Mouse (Mus musculus): ENCODE results near the gene Hoxc5. TPM values are rescaled to one million over a fixed set of nuclear protein-coding genes. Genes with fewer than 3 reads are reported as not detected.

Gene Hoxc5
- polyA plus RNA-seq, 1 experiment from 2014 or later, result 20.2 TPM

DNA sequence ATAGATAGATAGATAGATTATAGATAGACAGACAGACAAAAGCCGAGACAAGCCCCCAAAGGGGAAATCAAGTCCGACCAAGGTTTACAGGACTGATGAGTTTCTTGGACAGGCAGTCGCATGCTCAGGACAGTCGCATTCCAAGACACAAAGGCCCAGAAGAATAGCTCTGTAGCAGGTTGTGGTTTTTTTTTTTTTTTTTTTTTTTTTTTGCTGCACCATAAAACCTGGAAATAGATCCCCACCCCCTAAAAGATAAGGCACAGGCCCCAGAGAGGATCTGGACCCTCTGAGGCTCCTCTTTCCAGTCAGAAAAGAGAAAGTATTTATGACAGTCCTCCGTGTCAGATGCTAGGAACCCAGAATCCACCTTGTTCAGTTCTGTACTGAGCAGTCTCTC is 20.8 kb downstream of the Hoxc5 start:
- Histone ChIP-seq H3K4me1 (0 out of 2 replicates have a peak, but pooled peaks cover 3% of the 10 kb centered on the region), H3K27me3 (peaks cover 100% of the 10 kb centered on the region), H3K9me3 (replicated peaks) (no peaks in the 10 kb centered on the region), H3K27ac (no peak overlapping the region), H3K4me3 (no peak overlapping the region), H3K9ac (no peak overlapping the region), H3K36me3 (no peaks in the 10 kb centered on the region), H3K4me2 (replicated peaks) (no peak overlapping the region)
- 18% methylated on average over 5 of the region's 5 CpGs for WGBS
- ATAC-seq (ENCODE audit: low FRiP score), result no peak

DNA sequence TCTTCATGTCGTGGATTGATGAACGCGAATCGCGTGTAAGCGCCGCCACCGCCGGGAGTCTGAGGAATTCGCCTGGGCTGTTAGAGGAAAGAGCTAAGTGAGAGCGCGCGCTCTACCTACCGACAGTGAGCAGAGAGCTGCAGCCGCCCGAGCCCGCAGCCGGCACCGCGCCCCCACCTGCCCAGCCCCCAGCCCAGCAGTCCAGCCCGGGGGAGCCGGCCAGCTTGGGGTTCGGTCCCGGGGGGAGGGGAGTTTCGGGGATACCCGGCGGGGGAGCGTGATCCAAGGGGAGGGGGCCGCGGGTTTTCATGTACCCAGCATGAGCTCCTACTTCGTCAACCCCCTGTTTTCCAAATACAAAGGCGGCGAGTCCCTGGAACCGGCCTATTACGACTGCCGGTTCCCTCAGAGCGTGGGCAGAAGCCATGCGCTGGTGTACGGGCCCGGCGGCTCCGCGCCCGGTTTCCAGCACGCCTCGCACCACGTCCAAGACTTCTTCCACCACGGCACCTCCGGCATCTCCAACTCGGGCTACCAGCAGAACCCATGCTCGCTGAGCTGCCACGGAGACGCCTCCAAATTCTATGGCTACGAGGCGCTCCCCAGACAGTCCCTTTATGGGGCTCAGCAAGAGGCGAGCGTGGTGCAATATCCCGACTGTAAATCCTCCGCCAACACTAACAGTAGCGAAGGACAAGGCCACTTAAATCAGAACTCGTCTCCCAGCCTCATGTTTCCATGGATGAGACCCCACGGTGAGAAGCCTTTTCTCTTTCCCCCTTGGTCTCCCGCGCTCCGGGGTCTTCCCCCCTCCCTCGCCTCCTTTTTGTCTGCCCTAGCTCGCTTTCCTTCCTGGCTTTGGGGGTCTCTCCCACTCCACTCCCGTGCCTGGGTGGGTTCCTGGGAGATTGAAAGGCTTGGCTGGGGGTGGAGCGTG is 23.5 kb downstream of the Hoxc5 start, which contains the start of gene Hoxc8:
Gene Hoxc8 (plus strand): TSS at position 147 of the 937 bp plus-strand sequence.
- no peak within 1 kb of the TSS; the same call in 1 of the 2 replicates for H3K4me2 ChIP-seq (replicated peaks)
- no peak for ATAC-seq (ENCODE audit: low FRiP score)
- H3K9me3 ChIP-seq (replicated peaks), result no peaks in the 10 kb centered on the region
- peak within 1 kb of the TSS; percentile 3; the same call in 1 of the 2 replicates for H3K4me3 ChIP-seq
- no peak within 1 kb of the TSS for H3K27ac ChIP-seq
- no peaks in the 10 kb centered on the region for H3K36me3 ChIP-seq
- 0 out of 2 replicates have a peak, but pooled peaks cover 3% of the 10 kb centered on the region for H3K4me1 ChIP-seq
- no peak within 1 kb of the TSS for H3K9ac ChIP-seq
- 1% methylated on average over 67 of the region's 69 CpGs for WGBS
- H3K27me3 ChIP-seq, result peaks cover 99% of the 10 kb centered on the region

DNA sequence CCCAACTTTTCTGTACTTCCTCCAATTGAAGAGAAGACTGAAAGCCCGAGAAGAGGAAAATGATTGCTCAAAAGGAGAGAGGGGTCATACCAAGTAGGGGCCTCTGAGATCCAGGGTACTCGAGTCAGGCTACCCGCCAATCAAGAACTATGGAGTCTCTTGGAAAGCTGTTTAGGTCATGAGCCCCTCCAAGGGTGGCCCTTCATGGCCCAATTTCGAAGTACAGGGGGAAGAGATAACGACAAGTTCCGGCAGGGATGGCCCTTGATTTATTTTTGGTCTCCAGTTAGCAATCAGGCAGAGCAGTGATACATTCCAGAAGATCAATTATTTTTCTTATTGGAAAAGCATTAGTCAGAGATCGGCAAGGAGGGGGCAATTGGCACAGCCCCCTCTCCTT is 24.5 kb downstream of the Hoxc5 start:
- H3K4me3 ChIP-seq, result no peak overlapping the region
- 0 out of 2 replicates have a peak, but pooled peaks cover 3% of the 10 kb centered on the region for H3K4me1 ChIP-seq
- H3K27me3 ChIP-seq, result peaks cover 97% of the 10 kb centered on the region
- no peak for ATAC-seq (ENCODE audit: low FRiP score)
- WGBS, result 2% methylated on average over 7 of the region's 7 CpGs
- H3K9me3 ChIP-seq (replicated peaks), result no peaks in the 10 kb centered on the region
- no peaks in the 10 kb centered on the region for H3K36me3 ChIP-seq
- H3K27ac ChIP-seq, result no peak overlapping the region
- no peak overlapping the region for H3K9ac ChIP-seq
- no peak overlapping the region for H3K4me2 ChIP-seq (replicated peaks)

DNA sequence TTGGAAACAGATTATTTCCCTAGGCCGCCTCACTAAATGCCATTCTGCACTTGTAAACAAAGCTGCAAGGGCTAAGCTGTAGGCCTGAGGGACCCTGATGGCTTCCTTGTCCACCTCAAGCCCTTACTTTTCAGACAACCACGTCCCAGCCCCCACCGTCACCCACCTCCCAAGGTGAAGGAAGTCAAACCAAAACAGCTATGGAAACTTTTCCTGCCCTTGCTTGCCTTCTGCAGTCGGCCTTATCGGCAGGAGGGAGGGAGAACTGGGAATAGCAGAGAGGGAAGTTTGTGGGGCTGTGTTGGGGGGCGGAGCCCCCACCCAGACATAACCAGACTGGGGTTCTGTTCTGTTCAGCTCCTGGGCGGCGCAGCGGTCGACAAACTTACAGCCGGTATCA is 25.0 kb downstream of the Hoxc5 start:
- Histone ChIP-seq H3K27me3 (peaks cover 96% of the 10 kb centered on the region), H3K27ac (no peak overlapping the region), H3K4me2 (replicated peaks) (no peak overlapping the region), H3K4me1 (0 out of 2 replicates have a peak, but pooled peaks cover 3% of the 10 kb centered on the region), H3K9ac (no peak overlapping the region), H3K9me3 (replicated peaks) (no peaks in the 10 kb centered on the region), H3K4me3 (no peak overlapping the region), H3K36me3 (no peaks in the 10 kb centered on the region)
- WGBS, result 2% methylated on average over 11 of the region's 11 CpGs
- no peak for ATAC-seq (ENCODE audit: low FRiP score)

DNA sequence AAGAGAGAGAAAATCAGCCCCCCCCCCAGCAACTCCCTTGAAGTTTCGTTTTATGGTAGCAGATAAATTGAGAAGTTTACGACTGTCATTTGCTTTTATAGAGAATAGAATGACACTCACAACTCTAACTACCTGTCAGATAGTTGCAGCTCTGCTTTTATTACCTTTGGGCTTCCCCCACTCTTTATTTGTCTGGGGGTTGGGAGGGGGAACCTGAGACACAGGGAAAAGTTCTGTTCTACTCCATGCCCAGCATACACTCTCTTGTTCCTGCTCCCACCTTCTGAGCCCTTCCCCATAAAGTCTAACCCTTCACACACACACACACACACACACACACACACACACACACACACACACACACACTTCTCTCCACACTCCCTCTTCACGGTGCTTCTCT is 25.6 kb downstream of the Hoxc5 start:
- WGBS, result 2% methylated on average over 3 of the region's 3 CpGs
- Histone ChIP-seq H3K4me2 (replicated peaks) (no peak overlapping the region), H3K9ac (no peak overlapping the region)

DNA sequence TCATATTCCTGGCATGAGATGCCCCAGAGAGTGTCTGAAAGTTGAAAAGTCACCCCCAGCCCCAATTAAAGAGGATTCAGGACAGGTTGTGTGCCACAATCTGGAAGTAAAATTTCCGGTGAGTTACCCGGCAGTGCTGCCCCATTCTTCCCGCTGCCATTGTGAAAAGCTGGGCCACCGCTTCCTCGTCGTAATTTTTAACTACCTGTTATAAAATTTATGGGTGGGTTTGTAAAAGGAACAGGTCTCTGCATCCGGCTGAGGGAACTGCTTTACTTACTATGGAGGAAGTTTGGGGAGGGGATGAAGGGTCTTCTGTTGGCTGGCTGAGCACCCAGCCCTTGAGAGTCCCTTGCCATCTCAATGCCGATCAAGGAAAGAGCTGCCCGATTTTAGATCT is 29.3 kb downstream of the Hoxc5 start:
- no peak for ATAC-seq (ENCODE audit: low FRiP score)
- Histone ChIP-seq H3K9ac (no peak overlapping the region), H3K27me3 (peaks cover 96% of the 10 kb centered on the region), H3K27ac (no peak overlapping the region), H3K4me2 (replicated peaks) (no peak overlapping the region), H3K4me1 (peaks cover 7% of the 10 kb centered on the region), H3K9me3 (replicated peaks) (no peaks in the 10 kb centered on the region), H3K36me3 (no peaks in the 10 kb centered on the region), H3K4me3 (no peak overlapping the region)
- 2% methylated on average over 9 of the region's 9 CpGs for WGBS

More for the DNA sequence above, 25.6 kb downstream of the Hoxc5 start:
- H3K27me3 ChIP-seq, result peaks cover 96% of the 10 kb centered on the region
- H3K36me3 ChIP-seq, result no peaks in the 10 kb centered on the region
- H3K4me1 ChIP-seq, result 0 out of 2 replicates have a peak, but pooled peaks cover 3% of the 10 kb centered on the region
- ATAC-seq (ENCODE audit: low FRiP score), result no peak
- H3K4me3 ChIP-seq, result no peak overlapping the region
- H3K27ac ChIP-seq, result no peak overlapping the region
- no peaks in the 10 kb centered on the region for H3K9me3 ChIP-seq (replicated peaks)

DNA sequence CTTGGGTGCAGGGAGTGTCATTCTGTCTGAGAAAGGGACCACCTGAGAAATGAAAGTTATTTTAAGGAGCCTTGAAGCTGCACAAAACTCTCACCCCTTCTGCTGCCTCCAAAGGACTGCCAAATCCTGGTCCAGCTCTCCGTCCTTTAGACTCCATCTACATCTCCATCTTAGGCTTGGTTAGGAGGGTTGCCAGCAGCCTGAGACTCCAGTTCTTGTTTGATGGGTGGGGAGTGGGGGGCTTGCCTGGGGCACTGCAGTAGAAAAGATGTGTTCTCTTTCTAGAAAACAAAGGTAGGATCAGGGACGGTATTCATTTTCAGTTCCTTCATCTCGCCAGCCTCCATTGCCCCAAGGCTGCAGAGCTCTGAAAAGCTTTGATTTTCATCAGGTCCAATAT is 30.2 kb downstream of the Hoxc5 start:
- 1% methylated on average over 3 of the region's 3 CpGs for WGBS
- Histone ChIP-seq H3K4me2 (replicated peaks) (no peak overlapping the region), H3K27me3 (peaks cover 96% of the 10 kb centered on the region)

DNA sequence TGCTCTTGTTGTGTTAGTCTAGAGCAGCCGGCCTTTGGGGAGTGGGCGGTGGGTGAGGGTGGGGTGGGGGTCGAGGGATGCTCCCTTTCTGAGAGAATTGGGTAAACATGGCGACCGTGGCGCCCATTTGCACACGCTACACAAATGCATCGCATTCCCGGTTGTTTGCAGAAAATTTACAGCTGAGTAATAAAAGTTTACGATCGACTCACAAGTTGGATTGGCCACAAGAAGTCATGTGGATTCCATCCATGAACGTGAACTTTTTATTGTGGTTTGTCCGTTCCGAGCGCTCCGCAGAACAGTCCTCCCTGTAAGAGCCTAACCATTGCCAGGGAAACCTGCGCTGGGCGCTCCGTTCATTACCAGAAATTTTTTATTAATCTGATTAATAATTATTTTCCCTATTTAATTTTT is 30.7 kb downstream of the Hoxc5 start, which contains the start of gene Hoxc6:
Gene Hoxc6 (plus strand): TSS at position 319 of the 417 bp plus-strand sequence.
- WGBS, result 2% methylated on average over 19 of the region's 19 CpGs
- Histone ChIP-seq H3K4me2 (replicated peaks) (peak within 1 kb of the TSS; percentile 49), H3K9ac (no peak within 1 kb of the TSS), H3K4me3 (peak within 1 kb of the TSS; percentile 29), H3K27ac (no peak within 1 kb of the TSS), H3K4me1 (peaks cover 7% of the 10 kb centered on the region), H3K27me3 (peaks cover 96% of the 10 kb centered on the region), H3K36me3 (no peaks in the 10 kb centered on the region), H3K9me3 (replicated peaks) (no peaks in the 10 kb centered on the region)
- ATAC-seq (ENCODE audit: low FRiP score), result no peak

More for the DNA sequence above, 30.2 kb downstream of the Hoxc5 start:
- Histone ChIP-seq H3K4me3 (no peak overlapping the region), H3K9me3 (replicated peaks) (no peaks in the 10 kb centered on the region), H3K9ac (no peak overlapping the region), H3K4me1 (peaks cover 7% of the 10 kb centered on the region), H3K36me3 (no peaks in the 10 kb centered on the region), H3K27ac (no peak overlapping the region)
- ATAC-seq (ENCODE audit: low FRiP score), result no peak

DNA sequence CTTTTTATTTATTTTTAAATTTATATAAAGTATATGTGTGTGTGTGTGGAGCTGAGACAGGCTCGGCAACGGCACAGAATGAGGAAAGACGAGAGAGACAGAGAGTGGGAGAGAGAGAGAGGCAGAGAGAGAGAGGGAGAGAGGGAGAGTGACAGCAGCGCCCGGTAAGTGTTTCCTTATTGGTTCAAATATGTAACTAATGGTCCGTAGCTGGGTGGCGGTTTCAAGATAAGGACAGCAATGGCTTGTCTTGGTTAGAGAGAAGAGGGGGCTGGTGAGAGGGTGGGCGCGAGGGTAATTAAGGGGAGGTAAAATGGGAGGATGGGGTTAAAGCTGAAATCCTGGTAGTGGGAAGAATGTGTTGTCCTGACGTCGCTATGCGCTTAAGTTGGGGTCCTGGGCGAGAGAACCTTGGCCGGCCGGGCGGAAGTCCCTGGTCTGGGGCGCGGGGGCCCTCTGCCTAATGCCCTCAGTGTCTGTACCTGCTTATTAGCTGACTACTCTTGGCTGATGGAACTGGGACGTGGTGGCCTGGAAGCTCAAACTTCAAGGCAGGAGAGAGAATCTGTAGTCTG is 31.5 kb downstream of the Hoxc5 start:
- H3K9ac ChIP-seq, result no peak overlapping the region
- H3K27ac ChIP-seq, result no peak overlapping the region
- no peaks in the 10 kb centered on the region for H3K9me3 ChIP-seq (replicated peaks)
- H3K27me3 ChIP-seq, result peaks cover 97% of the 10 kb centered on the region
- no peak for ATAC-seq (ENCODE audit: low FRiP score)
- H3K4me2 ChIP-seq (replicated peaks), result peak overlapping the region; percentile 49
- H3K4me3 ChIP-seq, result peak overlapping the region; percentile 29; the same call in 1 of the 2 replicates
- WGBS, result 1% methylated on average over 19 of the region's 19 CpGs
- peaks cover 7% of the 10 kb centered on the region for H3K4me1 ChIP-seq
- H3K36me3 ChIP-seq, result no peaks in the 10 kb centered on the region

DNA sequence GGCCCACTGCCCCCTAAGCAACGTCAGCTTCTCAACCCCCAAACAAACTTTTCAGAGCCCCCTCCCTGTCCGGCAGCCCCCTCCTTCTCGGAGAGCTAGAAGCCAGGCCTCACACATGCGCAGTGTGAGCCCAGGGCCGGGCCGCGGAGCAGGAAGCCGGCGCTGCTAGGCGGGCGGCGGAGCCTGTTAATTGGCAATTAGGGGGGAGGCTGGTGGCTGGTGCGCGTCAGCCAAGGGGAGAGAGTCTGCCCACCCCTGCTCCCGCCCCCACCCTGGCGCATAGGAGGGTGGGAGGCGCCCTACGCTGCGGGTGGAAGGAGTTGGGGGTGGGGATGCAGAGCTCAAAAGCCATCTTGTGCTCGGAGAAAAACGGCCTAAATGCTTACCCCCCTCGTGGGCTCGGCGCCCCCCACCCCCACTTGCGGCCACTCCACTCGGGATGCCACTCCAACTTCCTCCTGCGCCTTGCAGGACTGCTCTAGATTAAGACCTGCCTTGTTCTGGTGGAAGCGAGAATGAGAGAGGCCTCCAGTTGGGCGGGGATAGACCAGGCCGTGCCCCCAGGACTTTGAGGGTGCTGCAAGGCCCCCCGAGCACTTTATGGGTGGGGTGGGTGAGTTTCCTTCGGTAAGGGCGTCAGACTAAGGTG is 32.1 kb downstream of the Hoxc5 start:
- Histone ChIP-seq H3K4me2 (replicated peaks) (peak overlapping the region; percentile 49), H3K36me3 (no peaks in the 10 kb centered on the region), H3K27me3 (peaks cover 97% of the 10 kb centered on the region), H3K9me3 (replicated peaks) (no peaks in the 10 kb centered on the region), H3K4me1 (peaks cover 7% of the 10 kb centered on the region), H3K27ac (no peak overlapping the region), H3K9ac (0 out of 2 replicates have a peak overlapping the region, but pooled peaks have one; percentile 18), H3K4me3 (peak overlapping the region; percentile 29)
- peak; percentile 61 for ATAC-seq (ENCODE audit: low FRiP score)
- under 1% methylated on average over 31 of the region's 33 CpGs for WGBS

DNA sequence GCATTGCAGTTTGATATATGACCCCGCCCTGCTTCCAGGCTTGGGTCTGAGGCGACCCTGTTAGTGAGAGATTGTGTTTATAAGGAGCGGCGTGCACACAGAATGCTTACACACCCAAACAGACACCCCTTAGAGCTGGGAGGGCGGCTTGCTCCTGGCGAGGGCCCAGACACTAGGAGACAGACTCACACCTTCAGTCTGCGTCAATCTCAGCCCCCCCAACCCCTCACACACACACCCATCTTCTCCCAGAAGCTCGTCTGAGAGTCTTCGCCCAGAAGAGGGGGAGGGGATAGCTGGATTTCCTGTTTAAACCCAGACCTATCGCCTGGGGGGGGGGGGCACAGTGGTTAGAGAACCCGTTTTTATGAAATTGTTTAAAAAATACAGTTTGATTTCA is 32.7 kb downstream of the Hoxc5 start:
- Histone ChIP-seq H3K36me3 (no peaks in the 10 kb centered on the region), H3K27ac (no peak overlapping the region), H3K9ac (no peak overlapping the region), H3K4me1 (peaks cover 7% of the 10 kb centered on the region), H3K4me2 (replicated peaks) (no peak overlapping the region), H3K27me3 (peaks cover 97% of the 10 kb centered on the region), H3K9me3 (replicated peaks) (no peaks in the 10 kb centered on the region), H3K4me3 (no peak overlapping the region; the same call in 1 of the 2 replicates)
- 4% methylated on average over 9 of the region's 11 CpGs for WGBS
- no peak for ATAC-seq (ENCODE audit: low FRiP score)

DNA sequence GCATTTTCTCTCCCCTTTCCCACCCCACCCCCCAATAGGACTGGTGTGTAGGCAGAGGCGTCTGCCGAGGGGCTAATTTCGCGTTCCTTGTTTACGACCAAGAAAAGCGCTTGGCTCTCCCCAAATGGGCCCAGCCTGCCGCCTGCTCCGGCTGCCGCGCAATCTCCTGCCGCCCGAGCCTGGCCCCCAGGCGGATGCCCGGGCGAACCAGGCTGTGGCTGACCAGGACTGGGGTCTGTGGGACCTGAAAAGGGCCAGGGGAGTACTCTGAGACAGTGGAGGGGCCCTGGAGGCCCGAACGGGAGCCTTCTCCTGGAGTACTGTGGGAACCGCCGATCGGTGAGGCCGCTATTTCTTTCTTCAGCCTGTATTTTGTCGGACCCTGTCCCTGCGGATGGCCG is 33.3 kb downstream of the Hoxc5 start:
- WGBS, result 1% methylated on average over 24 of the region's 24 CpGs
- no peaks in the 10 kb centered on the region for H3K36me3 ChIP-seq
- peaks cover 7% of the 10 kb centered on the region for H3K4me1 ChIP-seq
- H3K9me3 ChIP-seq (replicated peaks), result no peaks in the 10 kb centered on the region
- H3K4me2 ChIP-seq (replicated peaks), result no peak overlapping the region
- no peak overlapping the region for H3K9ac ChIP-seq
- peaks cover 97% of the 10 kb centered on the region for H3K27me3 ChIP-seq
- ATAC-seq (ENCODE audit: low FRiP score), result no peak
- H3K4me3 ChIP-seq, result 0 out of 2 replicates have a peak overlapping the region, but pooled peaks have one; percentile 2
- H3K27ac ChIP-seq, result no peak overlapping the region
